Mouse (Mus musculus): ENCODE measurements around the gene Ier5. TPM values are rescaled to one million over a fixed set of nuclear protein-coding genes. Genes with fewer than 3 reads are reported as not detected.
A peak's percentile ranks its signal among the peaks of the same experiment; 100 is the strongest.

Ier5 gene
- total and polyA plus RNA-seq, 2 experiments = 2.6 to 2.8 TPM

GRCm38 (mm10) chr1:155108412-155108811, 9.0 kb upstream of the Ier5 start:
- H3K4me3 ChIP-seq (ENCODE audit: insufficient read depth, low read depth, low read length) = no peak overlapping the region
- peaks cover 4% of the 10 kb centered on the region for H3K4me1 ChIP-seq (ENCODE audit: control insufficient read depth, insufficient read depth, low read length)
- H3K27ac ChIP-seq (replicated peaks; ENCODE audit: insufficient read depth, low read depth, low read length) = no peak overlapping the region
- peak; percentile 67 for DNase-seq (ENCODE audit: extremely low read depth, low read depth, low spot score)
- no peak overlapping the region for H3K9ac ChIP-seq (ENCODE audit: low read depth, low read length)
- H3K36me3 ChIP-seq (ENCODE audit: control insufficient read depth, insufficient read depth, low read length) = no peaks in the 10 kb centered on the region
- TF ChIP-seq POLR2A (IDR thresholded peaks at IDR 0.05; ENCODE audit: extremely low read depth, insufficient read depth, low read length) = no peak
- no peaks in the 10 kb centered on the region for H3K79me2 ChIP-seq (ENCODE audit: control insufficient read depth, insufficient read depth, low read length)
- 14% methylated on average over 4 of the region's 4 CpGs for WGBS
- H3K27me3 ChIP-seq (ENCODE audit: control insufficient read depth, insufficient read depth, low read length) = no peaks in the 10 kb centered on the region

- no peak overlapping the region for H3K4me3 ChIP-seq (ENCODE audit: insufficient read depth, low read depth, low read length)
- no peaks in the 10 kb centered on the region for H3K79me2 ChIP-seq (ENCODE audit: control insufficient read depth, insufficient read depth, low read length)
- WGBS = 27% methylated on average over 5 of the region's 5 CpGs
- DNase-seq (ENCODE audit: extremely low read depth, low read depth, low spot score) = no peak
- H3K27ac ChIP-seq (replicated peaks; ENCODE audit: insufficient read depth, low read depth, low read length) = no peak overlapping the region
- H3K36me3 ChIP-seq (ENCODE audit: control insufficient read depth, insufficient read depth, low read length) = no peaks in the 10 kb centered on the region
- no peak overlapping the region for H3K9ac ChIP-seq (ENCODE audit: low read depth, low read length)
- no peaks in the 10 kb centered on the region for H3K27me3 ChIP-seq (ENCODE audit: control insufficient read depth, insufficient read depth, low read length)
- TF ChIP-seq CTCF (IDR thresholded peaks at IDR 0.05; ENCODE audit: low read depth, low read length) = no peak
- TF ChIP-seq POLR2A (IDR thresholded peaks at IDR 0.05; ENCODE audit: extremely low read depth, insufficient read depth, low read length) = no peak
- H3K4me1 ChIP-seq (ENCODE audit: control insufficient read depth, insufficient read depth, low read length) = peaks cover 4% of the 10 kb centered on the region
Observed at GRCm38 (mm10) chr1:155107843-155108242, 8.4 kb upstream of the Ier5 start.

- Histone ChIP-seq H3K4me3 (ENCODE audit: insufficient read depth, low read depth, low read length) (no peak overlapping the region), H3K36me3 (ENCODE audit: control insufficient read depth, insufficient read depth, low read length) (no peaks in the 10 kb centered on the region), H3K27ac (replicated peaks; ENCODE audit: insufficient read depth, low read depth, low read length) (no peak overlapping the region), H3K4me1 (ENCODE audit: control insufficient read depth, insufficient read depth, low read length) (peaks cover 4% of the 10 kb centered on the region), H3K79me2 (ENCODE audit: control insufficient read depth, insufficient read depth, low read length) (no peaks in the 10 kb centered on the region), H3K9ac (ENCODE audit: low read depth, low read length) (no peak overlapping the region), H3K27me3 (ENCODE audit: control insufficient read depth, insufficient read depth, low read length) (no peaks in the 10 kb centered on the region)
- DNase-seq (ENCODE audit: extremely low read depth, low read depth, low spot score) = no peak
- 80% methylated on average over 1 of the region's 1 CpGs for WGBS
- no peak for TF ChIP-seq CTCF (IDR thresholded peaks at IDR 0.05; ENCODE audit: low read depth, low read length)
- no peak for TF ChIP-seq POLR2A (IDR thresholded peaks at IDR 0.05; ENCODE audit: extremely low read depth, insufficient read depth, low read length)
Observed at GRCm38 (mm10) chr1:155106310-155106709, 6.9 kb upstream of the Ier5 start.

- no peak for TF ChIP-seq CTCF (IDR thresholded peaks at IDR 0.05; ENCODE audit: low read depth, low read length)
- no peak for TF ChIP-seq POLR2A (IDR thresholded peaks at IDR 0.05; ENCODE audit: extremely low read depth, insufficient read depth, low read length)
- no peak overlapping the region for H3K27ac ChIP-seq (replicated peaks; ENCODE audit: insufficient read depth, low read depth, low read length)
- peaks cover 6% of the 10 kb centered on the region for H3K4me1 ChIP-seq (ENCODE audit: control insufficient read depth, insufficient read depth, low read length)
- WGBS = 82% methylated on average over 5 of the region's 5 CpGs
- H3K79me2 ChIP-seq (ENCODE audit: control insufficient read depth, insufficient read depth, low read length) = peaks cover 2% of the 10 kb centered on the region
- no peak for DNase-seq (ENCODE audit: extremely low read depth, low read depth, low spot score)
- H3K27me3 ChIP-seq (ENCODE audit: control insufficient read depth, insufficient read depth, low read length) = no peaks in the 10 kb centered on the region
- no peak overlapping the region for H3K4me3 ChIP-seq (ENCODE audit: insufficient read depth, low read depth, low read length)
- no peaks in the 10 kb centered on the region for H3K36me3 ChIP-seq (ENCODE audit: control insufficient read depth, insufficient read depth, low read length)
- H3K9ac ChIP-seq (ENCODE audit: low read depth, low read length) = no peak overlapping the region
Observed at GRCm38 (mm10) chr1:155103991-155104390, 4.6 kb upstream of the Ier5 start.

GRCm38 (mm10) chr1:155102631-155103030, 3.2 kb upstream of the Ier5 start:
- 90% methylated on average over 4 of the region's 4 CpGs for WGBS
- no peak for DNase-seq (ENCODE audit: extremely low read depth, low read depth, low spot score)
- no peak overlapping the region for H3K9ac ChIP-seq (ENCODE audit: low read depth, low read length)
- H3K4me1 ChIP-seq (ENCODE audit: control insufficient read depth, insufficient read depth, low read length) = peaks cover 2% of the 10 kb centered on the region; the same call in 1 of the 2 replicates
- TF ChIP-seq CTCF (IDR thresholded peaks at IDR 0.05; ENCODE audit: low read depth, low read length) (no peak), POLR2A (IDR thresholded peaks at IDR 0.05; ENCODE audit: extremely low read depth, insufficient read depth, low read length) (no peak)
- no peaks in the 10 kb centered on the region for H3K27me3 ChIP-seq (ENCODE audit: control insufficient read depth, insufficient read depth, low read length)
- no peak overlapping the region for H3K4me3 ChIP-seq (ENCODE audit: insufficient read depth, low read depth, low read length)
- peaks cover 10% of the 10 kb centered on the region for H3K79me2 ChIP-seq (ENCODE audit: control insufficient read depth, insufficient read depth, low read length)
- H3K27ac ChIP-seq (replicated peaks; ENCODE audit: insufficient read depth, low read depth, low read length) = no peak overlapping the region
- no peaks in the 10 kb centered on the region for H3K36me3 ChIP-seq (ENCODE audit: control insufficient read depth, insufficient read depth, low read length)

GRCm38 (mm10) chr1:155098486-155099279, 753 bp downstream of the Ier5 start:
- under 1% methylated on average over 93 of the region's 93 CpGs for WGBS
- H3K4me3 ChIP-seq (ENCODE audit: insufficient read depth, low read depth, low read length) = peak overlapping the region; percentile 76
- TF ChIP-seq CTCF (IDR thresholded peaks at IDR 0.05; ENCODE audit: low read depth, low read length) (no peak), POLR2A (IDR thresholded peaks at IDR 0.05; ENCODE audit: extremely low read depth, insufficient read depth, low read length) (no peak)
- no peaks in the 10 kb centered on the region for H3K27me3 ChIP-seq (ENCODE audit: control insufficient read depth, insufficient read depth, low read length)
- peak overlapping the region; percentile 45 for H3K27ac ChIP-seq (replicated peaks; ENCODE audit: insufficient read depth, low read depth, low read length)
- peak overlapping the region; percentile 83 for H3K9ac ChIP-seq (ENCODE audit: low read depth, low read length)
- no peaks in the 10 kb centered on the region for H3K36me3 ChIP-seq (ENCODE audit: control insufficient read depth, insufficient read depth, low read length)
- H3K4me1 ChIP-seq (ENCODE audit: control insufficient read depth, insufficient read depth, low read length) = peaks cover 2% of the 10 kb centered on the region; the same call in 1 of the 2 replicates
- H3K79me2 ChIP-seq (ENCODE audit: control insufficient read depth, insufficient read depth, low read length) = peaks cover 10% of the 10 kb centered on the region
- no peak for DNase-seq (ENCODE audit: extremely low read depth, low read depth, low spot score)

Measured in liver, adult 2 months (tissue).